Mouse (Mus musculus) lung, postnatal 0 days (tissue): Measurements from ENCODE around the gene Lysmd1. TPM values are rescaled to one million over a fixed set of nuclear protein-coding genes. Genes with fewer than 3 reads are reported as not detected.
"Not testable (repeated sequence)": the region's sequence is repeated elsewhere in the genome, so short reads cannot be mapped to it uniquely, and the experiment has no call there.

Experiments
- ATAC-seq: fragments of 200-750 bp; cut with Nextera tagmentation; 2 replicates; pipeline ENCODE4 v1.8.0; 2017; ENCODE audit warnings: moderate library complexity
- DNase-seq: peaks from one replicate; pipeline ENCODE4 v3.0.0-alpha.2; 2016; ENCODE audit warnings: low spot score
- H3K27ac ChIP-seq: fragments of 300-500 bp; sonication (generic); 2 replicates; pipeline ENCODE4 v1.5.1; 2014; ENCODE audit warnings: antibody characterized with exemption, mild to moderate bottlenecking, low read length, mixed read lengths
- H3K27me3 ChIP-seq: fragments of 300-500 bp; sonication (generic); replicated peaks from 2 replicates; pipeline ENCODE4 v1.6.1; 2014; ENCODE audit warnings: low read length, mixed read lengths; ENCODE audit not compliant: insufficient read depth
- H3K36me3 ChIP-seq: fragments of 300-500 bp; sonication (generic); 2 replicates; pipeline ENCODE4 v1.6.1; 2014; ENCODE audit warnings: low read length, mixed read lengths; ENCODE audit not compliant: insufficient read depth
- H3K4me1 ChIP-seq: fragments of 300-500 bp; sonication (generic); 2 replicates; pipeline ENCODE4 v1.6.1; 2014; ENCODE audit warnings: antibody characterized with exemption, low read depth, low read length, mixed read lengths; ENCODE audit not compliant: insufficient read depth
- H3K4me2 ChIP-seq: fragments of 300-500 bp; sonication (generic); replicated peaks from 2 replicates; pipeline ENCODE4 v1.6.1; 2014; ENCODE audit warnings: low read depth, mild to moderate bottlenecking, low read length, moderate library complexity, mixed read lengths
- H3K4me3 ChIP-seq: fragments of 300-500 bp; sonication (generic); 2 replicates; pipeline ENCODE4 v1.5.1; 2014; ENCODE audit warnings: low read depth, low read length
- H3K9ac ChIP-seq: fragments of 300-500 bp; sonication (generic); replicated peaks from 2 replicates; pipeline ENCODE4 v1.6.1; 2014; ENCODE audit warnings: low read depth, mild to moderate bottlenecking
- H3K9me3 ChIP-seq: fragments of 300-500 bp; sonication (generic); 2 replicates; pipeline ENCODE4 v1.6.1; 2016; ENCODE audit warnings: low read length, mixed read lengths
- CTCF ChIP-seq: IDR thresholded peaks from 2 replicates; pipeline ENCODE4 v1.5.1; 2016; ENCODE audit warnings: antibody characterized with exemption, mild to moderate bottlenecking
- EP300 ChIP-seq: IDR thresholded peaks from 2 replicates; pipeline ENCODE4 v1.6.1; 2016; ENCODE audit warnings: antibody characterized with exemption, mild to moderate bottlenecking, control low read depth
- WGBS: fragments of 180-500 bp; shearing (Covaris S2); extraction: QIAGEN DNeasy Blood & Tissue Kit; methylation state at CpG from one replicate; pipeline ENCODE4 v1.1.7; 2014; 5-methylcytosine and 5-hydroxymethylcytosine counted together
- polyA plus RNA-seq: library from polyadenylated mRNA; unstranded; fragments of >200 nt; fragmentation: Nextera tagmentation; extraction: Ambion mirVana; gene quantifications from 2 replicates; pipeline ENCODE4 v1.2.1, GENCODE M21; 2015

Gene Lysmd1
- polyA plus RNA-seq, 1 experiment from 2014 or later, result 13.3 TPM

DNA sequence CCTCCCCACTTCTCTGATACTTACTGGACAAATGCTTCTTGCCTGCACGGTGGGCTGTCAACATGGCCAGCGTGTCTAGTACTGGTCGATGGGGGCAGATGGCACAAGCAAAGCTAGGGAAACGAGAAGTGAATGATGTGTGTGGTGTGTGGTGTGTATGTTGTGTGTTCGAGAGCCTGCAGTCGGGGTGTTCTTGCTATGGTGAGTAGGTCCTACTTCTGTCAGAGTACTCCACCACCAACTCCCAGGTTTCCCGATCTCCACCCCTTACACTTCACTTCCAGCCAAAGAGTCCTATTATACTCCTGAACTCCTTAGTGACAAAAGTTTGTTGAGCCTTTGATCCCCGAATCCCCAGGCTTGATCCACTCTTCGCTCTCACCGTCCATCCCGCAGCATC is 712 bp upstream of the Lysmd1 start:
- Histone ChIP-seq H3K36me3 (0 out of 2 replicates have a peak, but pooled peaks cover 6% of the 10 kb centered on the region), H3K27ac (peak overlapping the region; percentile 74; the same call in 1 of the 2 replicates), H3K4me2 (peak overlapping the region; percentile 85), H3K9me3 (no peaks in the 10 kb centered on the region), H3K4me3 (peak overlapping the region; percentile 60), H3K27me3 (no peaks in the 10 kb centered on the region), H3K9ac (peak overlapping the region; percentile 71), H3K4me1 (peaks cover 7% of the 10 kb centered on the region; the same call in 1 of the 2 replicates)
- no peak for TF ChIP-seq CTCF
- no peak for TF ChIP-seq EP300
- WGBS, result 49% methylated on average over 11 of the region's 11 CpGs
- no peak; the same call in 1 of the 2 replicates for ATAC-seq
- no peak for DNase-seq

DNA sequence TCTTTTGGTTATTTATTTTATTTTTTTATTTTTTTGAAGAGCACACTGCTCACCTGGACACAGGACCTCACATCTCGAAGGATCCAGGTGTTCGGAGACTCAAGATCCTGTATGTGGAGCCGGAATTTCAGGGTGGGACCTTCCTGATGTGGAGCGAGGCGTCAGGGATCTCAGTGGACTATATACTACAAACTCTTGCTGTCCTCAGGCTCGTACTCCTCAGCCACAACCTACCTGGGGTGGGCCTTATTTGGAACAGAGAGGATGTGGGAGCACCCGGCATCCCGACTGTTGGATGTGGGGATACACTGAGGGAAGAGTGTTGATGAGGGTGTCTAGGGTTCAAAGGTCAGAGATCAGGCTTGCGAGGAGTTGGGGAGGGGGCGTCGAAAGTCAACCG is 245 bp downstream of the Lysmd1 start:
- no CpG with 5 or more reads among the region's 12 CpGs for WGBS
- H3K4me3 ChIP-seq, result peak overlapping the region; percentile 60; the same call in 1 of the 2 replicates
- not testable (repeated sequence) for H3K4me1 ChIP-seq, H3K36me3 ChIP-seq, H3K4me2 ChIP-seq, H3K27ac ChIP-seq, DNase-seq, H3K27me3 ChIP-seq, H3K9me3 ChIP-seq, H3K9ac ChIP-seq
- peak; percentile 45 for ATAC-seq

DNA sequence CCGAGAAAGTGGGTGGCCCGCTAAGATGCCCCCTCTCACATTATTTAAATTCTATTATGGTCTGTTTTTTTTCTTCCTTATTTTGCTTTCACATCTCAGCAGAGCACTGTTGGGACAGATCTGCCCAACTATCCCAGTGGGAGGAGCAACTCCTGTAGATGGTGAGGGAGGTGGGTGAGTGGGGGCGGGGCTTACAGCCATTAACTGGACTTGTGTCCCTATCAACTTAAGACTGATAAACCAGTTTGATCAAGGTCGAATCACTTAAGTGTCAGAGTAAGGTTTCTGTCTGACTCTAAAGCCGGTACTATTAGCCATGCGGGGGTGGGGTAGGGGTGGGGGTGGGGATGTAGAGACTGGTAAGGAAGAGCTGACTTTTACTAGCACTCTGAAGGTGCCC is 1.1 kb downstream of the Lysmd1 start:
- Histone ChIP-seq H3K27ac (0 out of 2 replicates have a peak overlapping the region, but pooled peaks have one; percentile 20), H3K36me3 (no peaks in the 10 kb centered on the region), H3K27me3 (no peaks in the 10 kb centered on the region), H3K4me3 (peak overlapping the region; percentile 28), H3K4me2 (peak overlapping the region; percentile 50), H3K9me3 (no peaks in the 10 kb centered on the region), H3K4me1 (peaks cover 7% of the 10 kb centered on the region; the same call in 1 of the 2 replicates), H3K9ac (no peak overlapping the region)
- WGBS, result 17% methylated on average over 6 of the region's 6 CpGs
- TF ChIP-seq CTCF (no peak), EP300 (no peak)
- ATAC-seq, result peak; percentile 19; the same call in 1 of the 2 replicates
- DNase-seq, result peak; percentile 83

DNA sequence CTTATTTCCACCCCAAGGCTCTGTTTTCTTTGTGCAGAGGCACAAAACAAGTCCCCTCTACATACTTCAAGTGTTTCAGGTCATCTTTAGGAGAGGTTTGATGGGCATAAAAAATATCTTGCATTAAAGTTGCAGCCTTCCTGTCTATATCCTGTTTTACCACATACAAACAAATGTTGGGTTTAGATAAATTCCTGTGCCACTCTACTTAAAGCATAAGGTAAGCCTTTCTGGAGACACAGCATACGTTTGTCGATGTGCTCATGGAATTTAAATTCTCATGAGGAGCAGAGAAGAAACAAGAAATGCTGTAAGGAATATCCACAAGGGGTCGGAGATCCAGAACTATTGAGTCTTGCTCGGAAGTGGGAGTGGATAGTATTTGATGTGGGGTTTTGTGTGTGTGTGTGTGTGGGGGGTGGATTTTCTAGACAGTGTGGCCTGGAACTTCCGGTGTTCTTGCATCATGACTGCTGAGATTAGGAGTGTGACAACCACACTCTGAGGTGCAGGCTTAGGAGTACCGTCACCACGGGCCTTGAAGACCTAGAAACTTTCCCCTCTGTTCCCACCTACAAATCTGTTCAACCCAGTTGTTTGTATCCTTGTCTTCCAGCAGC is 1.7 kb downstream of the Lysmd1 start:
- Histone ChIP-seq H3K4me3 (peak overlapping the region; percentile 28; the same call in 1 of the 2 replicates), H3K27me3 (no peaks in the 10 kb centered on the region), H3K36me3 (no peaks in the 10 kb centered on the region), H3K27ac (no peak overlapping the region), H3K4me1 (peaks cover 7% of the 10 kb centered on the region; the same call in 1 of the 2 replicates), H3K9me3 (no peaks in the 10 kb centered on the region), H3K4me2 (peak overlapping the region; percentile 50), H3K9ac (no peak overlapping the region)
- TF ChIP-seq CTCF, result no peak
- no peak for TF ChIP-seq EP300
- ATAC-seq (no peak), DNase-seq (peak; percentile 41)
- 68% methylated on average over 7 of the region's 7 CpGs for WGBS

DNA sequence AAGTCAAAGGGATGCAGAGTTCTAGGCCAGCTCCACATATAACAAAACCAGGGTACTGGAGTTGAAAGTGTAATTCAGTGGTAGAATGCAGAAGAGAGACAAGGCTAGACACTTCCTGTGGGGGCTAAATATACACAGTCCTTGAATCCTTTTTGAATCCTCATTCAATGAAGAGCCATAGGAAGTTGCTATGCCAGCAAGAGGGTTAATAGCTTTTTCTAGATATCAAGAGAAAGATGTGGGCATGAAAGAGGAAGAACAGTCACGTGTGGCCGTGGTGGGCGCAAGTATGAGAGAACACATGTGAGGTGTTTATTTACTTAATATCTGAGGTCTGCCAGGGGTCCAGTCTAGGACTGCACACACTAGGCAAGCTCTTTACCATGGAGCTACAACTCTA is 2.4 kb downstream of the Lysmd1 start:
- Histone ChIP-seq H3K4me3 (no peak overlapping the region), H3K4me2 (no peak overlapping the region), H3K36me3 (no peaks in the 10 kb centered on the region), H3K27me3 (no peaks in the 10 kb centered on the region), H3K9ac (no peak overlapping the region), H3K27ac (no peak overlapping the region), H3K9me3 (no peaks in the 10 kb centered on the region), H3K4me1 (peaks cover 7% of the 10 kb centered on the region; the same call in 1 of the 2 replicates)
- DNase-seq (no peak), ATAC-seq (no peak)
- TF ChIP-seq EP300, result no peak
- TF ChIP-seq CTCF, result no peak
- WGBS, result 75% methylated on average over 3 of the region's 3 CpGs

DNA sequence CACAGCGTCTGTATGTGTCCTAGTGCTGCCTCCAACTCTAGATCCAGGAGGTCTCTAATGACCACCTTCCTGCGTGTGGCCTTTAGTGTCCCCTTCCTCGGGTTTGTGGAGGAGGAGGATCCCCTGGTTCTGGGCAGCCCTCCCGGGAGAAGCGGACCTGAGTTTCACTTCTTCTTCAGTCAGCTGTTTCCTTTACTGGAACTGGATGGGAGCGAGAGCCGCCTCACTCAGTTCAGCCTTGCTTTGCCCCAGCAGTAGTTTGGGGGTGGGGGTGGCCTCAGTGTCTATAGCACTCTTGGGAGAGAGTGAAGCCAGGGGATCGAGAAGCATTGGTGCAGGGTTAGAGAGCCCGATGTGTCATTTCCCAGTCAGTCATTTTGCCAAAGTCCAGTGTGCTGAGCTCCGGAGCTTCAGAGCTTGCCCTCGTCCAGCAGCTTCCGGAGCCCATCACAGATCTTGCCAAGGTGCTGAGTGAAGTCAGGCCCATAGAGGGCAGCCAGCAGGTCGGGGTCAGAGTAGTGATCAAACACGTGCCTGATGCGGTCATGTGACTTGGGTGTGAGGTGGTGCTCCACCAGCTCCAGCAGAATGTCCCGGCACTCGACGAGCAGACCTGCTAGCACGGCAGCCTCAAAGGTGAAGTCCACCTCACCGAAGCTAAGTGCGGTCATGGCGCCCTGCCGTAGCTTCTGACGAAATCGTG is 5.8 kb downstream of the Lysmd1 start:
- 62% methylated on average over 25 of the region's 25 CpGs for WGBS
- Histone ChIP-seq H3K4me3 (no peak overlapping the region), H3K4me2 (no peak overlapping the region)

More for the DNA sequence above, 5.8 kb downstream of the Lysmd1 start:
- Histone ChIP-seq H3K9me3 (no peaks in the 10 kb centered on the region), H3K27me3 (no peaks in the 10 kb centered on the region), H3K36me3 (no peaks in the 10 kb centered on the region), H3K9ac (no peak overlapping the region), H3K4me1 (peaks cover 7% of the 10 kb centered on the region; the same call in 1 of the 2 replicates), H3K27ac (no peak overlapping the region)
- DNase-seq (peak; percentile 40), ATAC-seq (peak; percentile 25)
- TF ChIP-seq EP300, result no peak
- peak; percentile 21; the same call in 1 of the 2 replicates for TF ChIP-seq CTCF
